Mouse (Mus musculus) c-Kit-positive CD71-positive TER-119-negative erythroid progenitor cells, embryonic 14.5 days (primary cell): ENCODE data around the gene Krtdap.
"Not testable (repeated sequence)": the region's sequence is repeated elsewhere in the genome, so short reads cannot be mapped to it uniquely, and the experiment has no call there.

Source experiments
- DNase-seq: peaks from one replicate; pipeline ENCODE4 v3.0.0-alpha.2; 2013; ENCODE audit warnings: low read depth

Krtdap gene

GRCm38 (mm10) chr7:30787377-30788022 lies at the start of gene Krtdap:
Gene Krtdap (plus strand): TSS chr7:30787896.
- DNase-seq, result no peak

DNA sequence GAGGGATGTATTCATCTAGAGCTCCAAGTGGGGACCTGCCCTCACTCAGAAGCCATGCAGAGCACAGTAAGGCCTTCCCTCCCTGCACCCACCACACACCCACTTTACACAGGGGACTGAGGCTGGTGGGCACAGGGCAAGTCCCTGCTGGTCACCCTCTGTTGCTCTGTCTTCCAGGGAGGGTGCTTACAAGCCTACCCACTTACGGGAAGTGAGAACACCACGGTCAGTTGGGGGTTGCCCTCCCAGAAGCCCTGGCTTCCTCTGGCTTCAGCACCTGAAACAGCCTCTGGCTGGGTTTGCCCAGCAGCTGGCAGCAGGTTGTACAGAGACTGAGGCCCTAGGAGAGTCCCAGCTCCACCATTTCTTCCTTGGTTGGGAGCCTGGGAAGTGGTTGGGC lies 45.1 kb upstream of the Krtdap start:
- not testable (repeated sequence) for DNase-seq

DNA sequence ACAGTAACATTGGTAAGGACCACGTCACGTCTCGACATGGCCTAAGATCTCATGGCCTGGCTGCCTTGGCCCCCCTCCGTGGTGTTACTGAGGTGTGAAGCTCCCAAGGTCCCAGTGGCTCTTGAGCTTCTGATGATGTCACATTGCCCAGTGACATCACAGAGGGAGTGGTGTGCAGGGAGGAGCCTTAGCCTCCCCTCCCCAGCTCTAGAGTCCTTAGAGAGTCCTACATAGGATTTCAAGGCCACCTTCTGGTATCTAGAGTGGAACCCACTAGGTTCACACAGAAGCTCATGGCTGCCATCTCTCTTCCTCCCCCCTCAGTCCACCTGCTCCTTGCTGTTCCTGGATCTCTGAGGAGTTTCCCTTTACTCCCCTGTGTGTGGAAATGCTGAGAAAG lies 44.1 kb upstream of the Krtdap start, which contains the start of gene Gapdhs:
TSS of gene Gapdhs (minus strand) at position 65 of the 400 bp plus-strand sequence.
- DNase-seq, result not testable (repeated sequence)

GRCm38 (mm10) chr7:30744022-30744598 lies 43.6 kb upstream of the Krtdap start:
- no peak for DNase-seq

GRCm38 (mm10) chr7:30747525-30748204 lies 40.0 kb upstream of the Krtdap start:
- DNase-seq, result no peak

GRCm38 (mm10) chr7:30749824-30750606 lies 37.7 kb upstream of the Krtdap start:
- no peak for DNase-seq

GRCm38 (mm10) chr7:30751086-30751669 lies 36.5 kb upstream of the Krtdap start, which contains the start of gene Sbsn:
Gene Sbsn (plus strand): TSS chr7:30751471.
- no peak for DNase-seq

DNA sequence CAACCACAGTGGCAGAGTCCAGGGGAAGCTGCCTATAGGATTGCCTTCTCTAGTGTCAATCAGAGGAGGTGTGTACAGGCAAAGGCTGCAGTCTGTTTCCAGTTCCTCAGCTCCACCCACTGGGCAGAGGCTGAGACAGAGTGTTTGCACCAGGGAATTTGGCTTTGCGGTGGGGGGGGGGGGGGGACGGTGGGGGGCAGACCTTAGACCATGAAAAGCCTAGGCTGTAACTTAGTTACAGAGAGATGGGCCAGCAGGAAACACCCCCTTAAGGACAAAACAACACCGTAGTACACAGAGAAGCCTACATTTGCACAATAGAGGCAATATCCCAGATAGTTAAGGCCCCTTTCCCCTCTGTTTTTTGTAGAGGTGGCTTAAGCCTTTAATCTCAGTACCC lies 30.7 kb upstream of the Krtdap start:
- DNase-seq, result no peak

DNA sequence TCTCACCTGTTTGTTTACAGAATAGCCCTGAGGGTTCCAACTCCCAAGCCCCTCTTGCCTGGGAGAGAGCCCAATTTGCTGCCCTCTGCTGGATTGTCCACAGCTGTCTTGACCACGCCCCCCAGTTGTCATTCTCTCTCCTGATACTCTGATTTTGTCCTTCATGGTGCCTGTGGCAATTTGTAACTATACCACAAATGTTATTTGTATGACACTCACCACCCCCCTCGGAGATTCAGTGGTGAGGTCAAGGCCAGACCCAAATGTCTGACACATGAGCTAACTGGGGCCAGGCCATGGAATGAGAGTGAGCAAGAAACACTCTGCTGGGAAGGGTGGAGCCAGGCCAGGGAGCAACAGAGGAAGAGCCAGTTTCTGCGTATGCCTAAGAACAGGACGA lies 28.8 kb upstream of the Krtdap start:
- no peak for DNase-seq

GRCm38 (mm10) chr7:30761769-30762352 lies 25.8 kb upstream of the Krtdap start:
- no peak for DNase-seq

DNA sequence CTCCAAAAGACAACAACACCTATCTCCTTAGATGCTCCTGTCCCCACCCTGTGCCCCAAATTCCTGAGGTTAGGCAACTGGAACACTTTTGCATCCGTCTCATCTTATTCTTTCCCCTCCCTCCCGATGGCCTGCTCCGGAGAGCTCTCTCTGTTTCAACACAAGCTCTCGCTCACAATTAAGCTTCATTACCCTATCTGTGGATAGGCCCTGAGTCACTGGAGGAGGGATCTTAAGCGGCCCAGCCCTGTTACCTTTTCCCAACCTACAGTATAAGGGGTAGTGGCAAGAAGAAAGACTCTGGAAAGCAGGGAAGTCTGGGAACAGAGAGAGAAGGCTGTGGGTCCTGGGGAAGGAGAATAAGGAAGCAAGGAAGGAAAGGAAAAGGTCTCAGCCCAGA lies 24.2 kb upstream of the Krtdap start, which contains the start of gene Dmkn:
TSS of gene Dmkn (plus strand) at position 301 of the 400 bp plus-strand sequence.
- DNase-seq, result no peak

GRCm38 (mm10) chr7:30765173-30765572 lies 22.5 kb upstream of the Krtdap start:
- DNase-seq, result no peak

DNA sequence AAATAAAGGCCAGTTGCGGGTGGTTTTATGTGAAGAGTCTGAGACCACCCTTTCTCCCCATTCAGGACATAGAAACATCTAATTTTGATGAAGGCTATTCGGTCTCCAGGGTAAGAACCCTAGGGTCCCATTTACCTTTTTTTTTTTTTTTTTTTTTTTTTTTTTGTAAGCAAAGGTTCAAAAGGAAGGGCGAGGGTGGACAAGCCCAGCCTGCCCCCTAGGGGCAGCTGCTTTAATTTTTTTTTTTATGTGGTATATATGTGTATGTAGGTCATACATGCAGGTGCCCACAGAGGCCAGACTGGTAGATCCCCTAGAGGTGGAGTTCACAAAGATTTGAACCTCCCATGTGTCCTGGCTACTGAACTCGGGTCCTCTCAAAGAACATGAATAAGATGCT lies 21.3 kb upstream of the Krtdap start:
- no peak for DNase-seq

GRCm38 (mm10) chr7:30769236-30769635 lies 18.5 kb upstream of the Krtdap start:
- DNase-seq, result no peak

DNA sequence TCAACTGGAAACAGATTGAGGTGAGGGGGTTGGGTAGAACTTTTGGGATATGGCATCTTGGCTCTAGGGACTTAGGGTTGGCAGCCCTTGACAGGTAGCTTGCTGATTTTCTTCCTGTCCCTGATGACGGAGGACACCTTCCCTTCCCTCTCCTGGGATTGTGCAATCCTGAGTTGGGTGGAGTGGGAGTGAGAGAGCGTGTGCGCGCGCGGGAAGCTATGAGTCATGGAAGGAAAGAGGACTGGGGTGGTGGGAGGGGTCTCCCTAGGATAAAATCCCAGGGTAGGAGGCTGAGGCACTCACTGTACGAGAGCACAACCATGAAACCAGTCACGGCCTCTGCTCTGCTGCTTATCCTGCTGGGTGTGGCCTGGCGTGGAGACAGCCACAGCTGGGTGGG lies 11.6 kb upstream of the Krtdap start:
- no peak for DNase-seq

DNA sequence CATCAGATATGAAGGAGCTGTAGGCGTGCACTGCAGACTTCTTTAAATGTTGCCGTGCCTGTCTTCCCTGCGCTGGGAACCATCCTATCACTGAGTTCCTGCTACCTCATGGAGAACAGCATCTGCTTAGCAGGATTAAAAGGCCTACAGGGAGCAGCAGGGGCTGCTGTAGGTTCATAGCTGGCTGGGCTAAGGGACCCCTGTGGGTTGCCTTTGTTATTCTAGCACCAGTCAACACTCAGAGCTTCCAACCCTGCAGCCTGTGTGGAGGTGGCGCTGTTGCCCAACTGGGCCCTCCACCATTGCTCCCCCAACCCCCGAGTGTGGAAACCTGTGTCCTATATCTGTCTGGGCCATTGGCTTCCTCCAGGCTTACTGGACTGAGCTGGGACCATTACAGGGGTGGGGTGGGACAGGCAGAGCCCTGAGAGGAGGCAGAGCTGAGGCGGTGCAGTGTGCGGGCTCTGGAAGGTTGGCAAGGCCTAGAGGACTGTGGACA lies 10.6 kb upstream of the Krtdap start:
- no peak for DNase-seq

- no peak for DNase-seq
These were observed 9.8 kb upstream of the Krtdap start for GRCm38 (mm10) chr7:30777911-30778310.

DNA sequence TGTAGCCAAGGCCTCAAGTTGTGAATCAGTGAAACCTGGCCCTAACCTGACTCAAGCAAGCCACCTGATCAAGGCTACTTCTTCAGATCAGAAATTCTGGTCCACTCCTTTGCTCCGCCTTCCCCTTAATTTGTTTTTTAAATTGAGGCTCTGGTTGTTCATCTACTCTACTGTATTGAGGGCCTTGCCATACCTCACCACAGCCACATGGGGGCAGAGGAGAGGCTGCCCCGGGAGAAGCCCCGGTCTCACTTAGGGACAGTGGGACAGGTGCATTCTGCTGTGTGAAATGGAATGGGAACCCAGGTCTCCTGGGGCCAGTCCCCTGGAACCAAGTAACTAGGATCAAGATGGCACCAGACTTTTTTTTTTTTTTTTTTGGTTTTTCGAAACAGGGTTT lies 5.9 kb upstream of the Krtdap start:
- DNase-seq, result no peak

DNA sequence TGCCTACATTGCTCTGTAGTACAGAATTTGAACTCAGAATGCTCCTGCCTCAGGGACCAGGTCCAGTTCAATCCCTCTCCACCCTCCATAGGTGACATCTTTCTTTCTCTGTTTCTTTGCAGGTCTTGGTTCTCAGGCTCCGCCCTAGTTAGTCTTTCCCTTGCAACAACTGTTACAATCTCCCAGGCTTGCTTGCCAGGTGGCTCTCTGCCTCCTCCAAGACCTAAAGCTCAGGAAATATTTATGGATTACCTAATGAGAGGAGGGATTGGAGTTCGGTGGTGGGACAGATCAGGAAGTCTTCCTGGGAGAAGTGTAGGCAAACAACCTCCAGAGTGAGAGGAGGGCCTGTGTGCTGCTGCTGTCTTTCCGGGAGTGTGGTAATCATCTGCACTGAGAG lies 5.0 kb upstream of the Krtdap start:
- DNase-seq, result no peak

DNA sequence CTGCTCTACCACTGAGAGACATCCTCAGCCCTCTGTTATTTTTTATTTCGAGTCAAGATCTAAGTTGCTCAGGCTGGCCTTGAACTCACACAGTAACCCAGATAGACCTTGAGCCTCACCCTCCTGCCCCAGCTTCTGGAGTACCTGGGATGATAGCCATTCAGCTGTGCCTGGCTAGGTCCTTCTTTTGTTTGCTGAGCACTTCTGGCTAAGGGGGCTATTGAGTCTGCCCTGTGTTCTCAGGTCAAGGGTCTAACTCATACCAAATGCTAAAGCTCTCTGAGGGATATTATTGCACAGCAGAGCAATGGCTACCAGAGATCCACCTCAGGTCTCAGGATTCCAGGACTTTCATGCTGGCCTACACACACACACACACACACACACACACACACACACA lies 2.5 kb upstream of the Krtdap start:
- no peak for DNase-seq

DNA sequence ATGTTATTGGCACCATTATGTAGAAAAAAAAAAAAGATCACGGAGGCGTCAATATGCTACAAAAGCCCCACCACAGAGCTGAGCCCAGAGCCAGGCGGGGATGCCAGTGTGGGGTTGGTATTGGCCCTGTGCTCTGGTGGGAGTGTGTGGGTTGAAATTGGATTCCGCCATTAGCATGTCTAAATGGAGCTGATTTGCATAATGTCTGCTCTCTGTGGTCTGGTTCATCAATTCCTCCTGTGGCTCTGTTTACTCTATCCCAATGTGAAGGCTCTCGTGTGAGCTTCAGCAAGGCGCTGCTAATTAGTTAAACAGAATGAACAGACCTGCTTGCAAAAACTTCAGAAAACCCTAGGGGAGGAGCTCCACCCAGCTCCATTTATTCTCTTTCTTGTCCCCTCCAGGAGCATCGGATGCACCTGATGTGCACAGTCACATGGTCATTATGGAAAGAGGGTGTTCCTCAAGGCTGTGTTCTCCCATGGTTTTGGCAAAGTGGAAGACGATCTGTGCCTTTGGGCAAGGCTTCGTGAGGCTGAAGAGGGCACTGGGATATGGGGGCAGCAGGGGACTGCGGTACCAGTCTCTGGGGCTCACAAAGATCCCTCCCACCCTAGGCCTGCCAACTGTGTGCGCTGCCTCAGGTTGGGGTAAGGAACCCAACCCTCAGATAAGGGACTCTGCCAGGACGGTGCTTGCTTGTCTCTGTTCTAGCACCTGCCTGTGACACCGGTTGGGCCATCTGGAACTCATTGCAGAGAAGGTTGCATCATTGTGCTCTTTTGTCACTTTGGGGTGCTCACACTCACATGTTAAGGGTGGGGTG lies 1.8 kb upstream of the Krtdap start:
- DNase-seq, result no peak
